Mouse (Mus musculus) heart, adult 18-20 months (tissue): ENCODE results near the gene Stk11. TPM values are rescaled to one million over a fixed set of nuclear protein-coding genes. Genes with fewer than 3 reads are reported as not detected.
A peak's percentile ranks its signal among the peaks of the same experiment; 100 is the strongest.

Source experiments
- DNase-seq, 2 experiments: peaks; one replicate each; pipeline ENCODE4 v3.0.0; 2021 to 2022; ENCODE audit warnings: mixed read lengths in 1 of 2
- total RNA-seq, 2 experiments: library from RNA; stranded (reverse); gene quantifications; 2 replicates each; pipeline ENCODE4 v1.2.3; 2021

The Stk11 gene
- total RNA-seq, 2 experiments from 2014 or later: 127 to 149 TPM

DNA sequence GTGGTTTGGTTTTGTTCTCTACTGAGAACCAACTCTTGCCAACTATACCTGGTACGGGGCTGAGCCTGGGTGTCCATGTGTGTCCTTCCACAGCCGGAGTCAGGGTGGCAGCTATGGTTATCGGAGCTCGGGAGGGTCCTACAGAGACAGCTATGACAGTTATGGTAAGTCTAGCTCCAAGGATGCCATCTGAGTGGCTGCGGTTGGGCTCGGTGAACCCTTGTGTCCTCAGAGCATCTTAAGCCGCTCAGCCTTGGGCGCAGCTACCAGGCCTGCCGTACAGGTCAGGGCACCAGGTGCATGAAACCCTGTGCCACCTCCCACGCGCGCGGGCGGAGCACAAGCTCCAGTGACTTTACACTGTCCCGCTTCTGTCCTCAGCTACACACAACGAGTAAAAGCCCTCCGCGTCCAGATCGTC is 55.0 kb downstream of the Stk11 start:
- no peak for DNase-seq

- no peak for DNase-seq
Observed at GRCm38 (mm10) chr10:80171252-80171651, 55.6 kb downstream of the Stk11 start.

DNA sequence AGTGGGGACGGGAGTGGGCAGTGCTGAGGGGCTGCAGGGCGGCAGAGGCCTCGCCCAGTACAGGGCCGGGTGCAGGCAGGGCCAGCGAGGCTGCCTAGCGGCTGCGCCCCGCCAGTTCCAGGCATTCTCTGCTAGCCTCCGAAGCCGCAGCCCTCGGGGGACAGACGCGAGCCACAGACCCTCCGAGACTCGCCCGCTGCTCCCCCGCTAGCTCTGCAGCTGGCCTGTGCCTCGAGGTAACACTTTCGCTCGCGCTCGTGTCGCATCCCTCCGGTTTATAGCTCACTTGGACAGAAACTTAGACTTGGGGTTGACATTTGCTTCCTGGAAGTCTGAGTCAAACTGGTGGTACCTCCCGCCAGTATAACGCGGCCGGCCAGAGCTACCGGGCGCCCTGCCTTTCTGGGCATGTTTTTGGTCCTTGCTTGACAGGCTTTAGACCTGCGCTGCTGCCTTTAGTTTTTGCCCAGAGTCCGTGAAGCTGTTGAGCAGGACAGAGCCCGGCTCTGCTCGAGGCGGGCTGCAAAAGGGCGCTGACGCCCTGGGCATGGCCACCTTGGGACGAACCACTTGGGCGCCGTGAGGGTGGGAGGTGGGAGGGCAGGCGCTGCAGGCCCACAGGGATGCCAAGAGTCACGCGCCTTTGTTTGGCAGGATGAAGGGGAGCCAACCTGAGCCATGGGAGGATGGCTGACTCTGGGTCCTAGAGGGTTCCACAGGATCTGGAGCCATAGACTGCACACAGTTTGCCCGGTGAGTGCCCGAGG is 56.3 kb downstream of the Stk11 start:
- DNase-seq: peak; percentile 51 to 59

DNA sequence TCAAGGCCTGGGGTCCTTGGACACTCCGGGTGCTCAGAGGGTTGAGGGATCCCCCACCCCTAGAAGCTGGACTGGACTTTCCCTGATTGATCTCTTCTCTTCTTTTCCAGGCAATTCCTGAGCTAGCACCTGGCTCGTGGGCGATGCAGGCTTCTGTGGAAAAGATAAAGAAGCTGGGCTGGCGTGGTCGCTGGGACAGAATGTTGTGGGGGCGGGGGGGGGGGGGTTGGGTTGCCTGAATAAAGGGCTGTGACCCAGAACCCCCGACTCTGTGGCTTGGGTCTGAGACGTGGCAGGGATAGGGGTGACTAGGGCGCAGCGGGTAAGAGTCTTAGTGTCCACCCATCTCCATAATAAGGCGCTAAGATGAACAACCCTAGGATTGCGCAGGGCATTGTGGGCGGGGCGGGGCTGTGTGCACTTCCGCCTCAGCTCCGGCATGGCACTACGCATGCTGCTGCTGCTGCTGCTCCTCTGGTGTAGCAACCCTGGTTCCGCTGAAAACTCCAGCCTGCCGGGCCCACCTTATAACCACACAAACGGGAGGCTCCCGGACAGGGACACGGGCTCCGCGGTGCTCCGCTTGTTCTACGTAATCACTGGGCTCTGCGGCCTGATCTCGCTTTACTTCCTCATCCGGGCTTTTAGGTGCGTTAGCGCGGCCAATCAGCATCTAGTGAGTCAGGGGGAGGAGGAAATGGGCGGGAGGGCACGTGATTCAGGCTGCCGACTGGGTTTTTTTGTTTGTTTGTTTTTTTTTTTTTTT is 57.1 kb downstream of the Stk11 start, which contains the start of gene 1600002K03Rik:
TSS of gene 1600002K03Rik (plus strand) at position 418 of the 766 bp plus-strand sequence.
- DNase-seq: peak; percentile 95 to 96

- DNase-seq: no peak
Observed at GRCm38 (mm10) chr10:80173358-80173757, 57.8 kb downstream of the Stk11 start.

DNA sequence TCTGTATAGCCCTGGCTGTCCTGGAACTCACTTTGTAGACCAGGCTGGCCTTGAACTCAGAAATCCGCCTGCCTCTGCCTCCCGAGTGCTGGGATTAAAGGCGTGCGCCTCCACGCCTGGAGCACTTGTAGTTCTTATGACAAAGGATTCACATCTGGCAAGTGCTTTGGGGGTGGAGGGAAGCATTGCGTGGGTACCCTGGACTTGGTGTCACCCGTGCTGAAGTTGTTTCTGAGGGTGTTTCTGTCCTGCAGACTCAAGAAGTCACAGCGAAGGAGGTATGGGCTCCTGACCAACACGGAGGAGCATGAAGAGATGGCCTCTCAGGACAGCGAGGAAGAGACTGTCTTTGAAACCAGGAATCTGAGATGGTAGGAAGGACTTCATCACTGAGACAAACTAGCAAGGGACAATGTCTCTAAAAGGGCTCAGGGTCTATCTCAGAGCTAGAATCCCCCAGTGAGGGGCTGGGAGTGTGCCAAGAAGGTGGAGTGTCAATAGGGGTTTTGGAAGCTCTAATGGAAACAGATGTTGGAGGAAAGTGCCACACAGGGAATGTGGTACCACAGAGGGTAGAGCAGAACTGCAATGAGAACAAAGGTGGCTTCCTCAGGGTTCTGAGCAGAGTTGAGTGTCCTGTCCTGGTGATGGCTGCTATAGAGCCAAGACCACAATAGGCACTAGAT is 58.5 kb downstream of the Stk11 start:
- DNase-seq: no peak

DNA sequence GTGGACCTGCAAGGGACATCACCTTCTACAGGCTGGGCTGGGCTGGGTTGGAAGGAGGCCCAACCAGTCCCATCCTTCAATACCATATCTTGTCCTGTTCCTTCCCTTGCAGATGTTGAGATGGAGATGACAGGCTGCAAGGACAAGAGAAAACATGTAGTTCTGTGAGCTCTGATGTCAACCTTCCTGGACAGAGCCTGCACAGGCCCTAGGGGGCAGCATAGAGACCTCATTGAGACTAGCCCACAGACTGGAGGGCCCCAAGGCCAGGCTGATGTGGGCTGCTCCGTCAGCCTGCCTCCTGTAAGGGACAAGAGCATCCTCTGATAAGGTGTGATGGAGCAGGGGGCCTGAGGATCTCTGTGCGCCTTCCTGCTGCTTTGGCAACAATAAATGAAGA is 59.1 kb downstream of the Stk11 start:
- peak in 1 of 2 experiments; percentile 56 for DNase-seq

GRCm38 (mm10) chr10:80175536-80176269 is 60.1 kb downstream of the Stk11 start:
- DNase-seq: peak in 1 of 2 experiments; percentile 48

DNA sequence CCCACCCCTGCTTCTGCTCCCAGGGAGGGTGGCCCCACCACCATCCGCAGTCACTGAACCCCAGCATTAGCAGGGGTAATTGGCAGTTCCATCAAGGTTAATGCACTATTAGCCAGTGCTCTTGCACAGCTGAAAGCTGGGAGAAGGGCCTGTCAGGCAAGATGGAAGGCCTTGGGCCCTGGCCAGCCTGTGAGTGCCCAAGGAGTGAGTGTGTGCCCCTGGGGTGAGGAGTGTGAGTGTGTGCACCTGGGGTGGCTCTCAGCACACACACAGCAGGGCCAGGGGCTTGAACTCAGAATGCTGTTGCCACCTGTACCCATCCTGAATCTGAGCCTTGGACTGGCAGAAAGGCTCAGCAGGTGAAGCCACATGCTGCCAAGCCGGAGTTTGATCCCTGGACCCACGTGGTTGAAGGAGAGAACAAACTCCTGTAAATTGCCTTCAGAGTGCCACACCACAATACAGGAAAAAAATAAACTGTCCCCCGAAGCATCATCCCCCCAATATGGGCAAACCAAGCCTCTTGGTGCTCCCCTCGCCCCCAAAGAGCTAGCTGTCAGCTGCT is 60.7 kb downstream of the Stk11 start:
- no peak for DNase-seq

GRCm38 (mm10) chr10:80177441-80178279 is 62.1 kb downstream of the Stk11 start:
- no peak for DNase-seq

DNA sequence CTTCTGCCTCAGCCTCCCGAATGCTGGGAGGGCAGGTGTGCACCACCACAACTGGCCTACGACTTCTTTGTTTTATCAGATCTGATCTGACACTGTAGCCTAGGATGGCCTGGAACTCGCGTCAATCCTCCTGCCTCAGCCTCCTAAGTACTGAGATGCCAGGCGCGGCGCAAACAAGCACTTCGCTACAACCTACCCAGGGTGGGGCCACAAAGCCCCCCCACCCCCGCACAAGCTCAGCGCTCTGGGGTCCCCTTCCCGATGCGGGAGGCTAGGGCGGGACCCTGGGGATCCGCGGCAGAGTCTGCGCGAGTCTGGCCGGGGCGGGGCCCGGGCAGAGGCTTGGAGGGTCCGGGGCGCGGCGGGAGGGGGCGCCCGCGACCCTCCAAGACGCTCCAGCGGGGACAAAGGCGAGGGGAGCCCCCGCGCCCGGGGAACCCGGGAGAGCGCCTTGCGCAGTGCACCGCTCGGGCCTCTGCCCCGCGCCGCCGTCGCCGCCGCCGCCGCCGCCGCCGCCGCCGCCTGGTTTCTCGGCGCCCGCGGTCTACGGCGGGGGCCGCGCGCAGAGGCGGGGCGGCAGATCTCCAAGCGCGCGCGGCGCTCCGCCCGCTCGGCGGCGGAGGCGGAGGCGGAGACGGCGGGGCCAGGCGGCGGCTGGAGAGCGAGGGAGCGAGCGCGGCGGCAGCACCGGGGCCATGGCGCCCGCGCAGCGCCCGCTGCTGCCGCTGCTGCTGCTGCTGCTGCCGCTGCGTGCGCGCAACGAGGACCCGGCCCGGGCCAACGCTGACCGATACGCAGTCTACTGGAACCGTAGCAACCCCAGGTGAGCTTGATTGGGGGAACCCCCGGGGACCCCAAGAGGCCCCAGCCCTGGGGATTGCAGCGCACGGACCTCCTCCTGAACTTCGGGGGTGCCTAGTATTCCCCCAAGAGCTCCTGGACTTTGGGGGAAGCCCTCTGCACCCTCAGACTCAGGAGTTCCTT is 63.8 kb downstream of the Stk11 start, which contains the start of gene Efna2:
TSS of gene Efna2 (plus strand) at position 415 of the 984 bp plus-strand sequence.
- DNase-seq: peak in 1 of 2 experiments; percentile 39

Other genes starting within 250 kb of the Stk11 start
- gene Prtn3, start 241.3 kb upstream of the Stk11 start, total RNA-seq: not detected
- under 1 TPM; 0.12 to 0.18 TPM for gene Plppr3, start 241.2 kb upstream of the Stk11 start, total RNA-seq
- gene Elane, start 229.6 kb upstream of the Stk11 start, total RNA-seq: not detected
- 100 to 1,000 TPM in 1 of 2 experiments, 10 to 100 TPM in 1; 49.7 to 435 TPM for gene Cfd, start 224.9 kb upstream of the Stk11 start, total RNA-seq
- gene Med16, start 206.9 kb upstream of the Stk11 start, total RNA-seq: 10 to 100 TPM; 50.4 to 56.7 TPM
- gene Gm26602, start 204.9 kb upstream of the Stk11 start, total RNA-seq: not detected
- under 1 TPM; 0.17 to 0.46 TPM for gene Kiss1r, start 198.8 kb upstream of the Stk11 start, total RNA-seq
- 10 to 100 TPM; 75.3 to 78.2 TPM for gene R3hdm4, start 194.6 kb upstream of the Stk11 start, total RNA-seq
- gene Arid3a, start 188.8 kb upstream of the Stk11 start, total RNA-seq: 1 to 10 TPM; 1.0 to 1.1 TPM
- 10 to 100 TPM; 33.1 to 33.6 TPM for gene Wdr18, start 155.7 kb upstream of the Stk11 start, total RNA-seq
- under 1 TPM; 0.57 to 0.67 TPM for gene Grin3b, start 145.1 kb upstream of the Stk11 start, total RNA-seq
- gene Tmem259, start 131.5 kb upstream of the Stk11 start, total RNA-seq: 100 to 1,000 TPM; 120 TPM
- gene Cnn2, start 127.2 kb upstream of the Stk11 start, total RNA-seq: 10 to 100 TPM; 28.3 to 32.6 TPM
- gene Abca7, start 119.3 kb upstream of the Stk11 start, total RNA-seq: 1 to 10 TPM; 6.5 to 7.6 TPM
- gene Arhgap45, start 99.2 kb upstream of the Stk11 start, total RNA-seq: 1 to 10 TPM; 3.1 to 8.7 TPM
- 10 to 100 TPM; 92.9 to 97.6 TPM for gene Polr2e, start 76.0 kb upstream of the Stk11 start, total RNA-seq
- gene Gpx4, start 68.6 kb upstream of the Stk11 start, total RNA-seq: 1,000 to 10,000 TPM in 1 of 2 experiments, 100 to 1,000 TPM in 1; 983 to 1,022 TPM
- 10 to 100 TPM in 1 of 2 experiments, 1 to 10 TPM in 1; 9.0 to 10.1 TPM for gene Sbno2, start 10.2 kb upstream of the Stk11 start, total RNA-seq
- gene Atp5d, start 22.8 kb downstream of the Stk11 start, total RNA-seq: 1,000 to 10,000 TPM; 1,096 to 1,108 TPM
- 1 to 10 TPM; 2.7 to 3.1 TPM for gene Cbarp, start 25.0 kb downstream of the Stk11 start, total RNA-seq
- 100 to 1,000 TPM; 117 to 125 TPM for gene Midn, start 32.5 kb downstream of the Stk11 start, total RNA-seq
- 10 to 100 TPM; 46.3 to 54.9 TPM for gene Cirbp, start 50.2 kb downstream of the Stk11 start, total RNA-seq
- gene 1600002K03Rik, start 57.1 kb downstream of the Stk11 start, total RNA-seq: 1 to 10 TPM; 4.2 to 5.7 TPM
- gene Efna2, start 63.7 kb downstream of the Stk11 start, total RNA-seq: 1 to 10 TPM in 1 of 2 experiments, under 1 TPM in 1; 0.98 to 1.3 TPM
- gene Mum1, start 110.6 kb downstream of the Stk11 start, total RNA-seq: 10 to 100 TPM; 11.4 to 14.2 TPM
- 1,000 to 10,000 TPM; 1,019 to 1,055 TPM for gene Ndufs7, start 133.3 kb downstream of the Stk11 start, total RNA-seq
- gene Gamt, start 145.2 kb downstream of the Stk11 start, total RNA-seq: 10 to 100 TPM in 1 of 2 experiments, 1 to 10 TPM in 1; 8.9 to 14.8 TPM
- gene Dazap1, start 145.7 kb downstream of the Stk11 start, total RNA-seq: 10 to 100 TPM; 46.9 to 58.8 TPM
- gene Rps15, start 176.7 kb downstream of the Stk11 start, total RNA-seq: 100 to 1,000 TPM; 745 to 872 TPM
- gene Apc2, start 180.2 kb downstream of the Stk11 start, total RNA-seq: 1 to 10 TPM; 2.6 to 2.8 TPM
- gene 2310011J03Rik, start 204.7 kb downstream of the Stk11 start, total RNA-seq: 10 to 100 TPM; 15.8 to 16.6 TPM
- 1 to 10 TPM; 1.3 TPM for gene Pcsk4, start 213.7 kb downstream of the Stk11 start, total RNA-seq
- gene Reep6, start 214.2 kb downstream of the Stk11 start, total RNA-seq: 1 to 10 TPM; 4.8 to 5.3 TPM
- 10 to 100 TPM; 75.6 to 80.1 TPM for gene Adamtsl5, start 232.6 kb downstream of the Stk11 start, total RNA-seq
- gene Plk5, start 240.7 kb downstream of the Stk11 start, total RNA-seq: 1 to 10 TPM in 1 of 2 experiments, under 1 TPM in 1; 0.69 to 1.2 TPM